Mouse (Mus musculus): ENCODE measurements around the gene Sh3rf1.

DNA sequence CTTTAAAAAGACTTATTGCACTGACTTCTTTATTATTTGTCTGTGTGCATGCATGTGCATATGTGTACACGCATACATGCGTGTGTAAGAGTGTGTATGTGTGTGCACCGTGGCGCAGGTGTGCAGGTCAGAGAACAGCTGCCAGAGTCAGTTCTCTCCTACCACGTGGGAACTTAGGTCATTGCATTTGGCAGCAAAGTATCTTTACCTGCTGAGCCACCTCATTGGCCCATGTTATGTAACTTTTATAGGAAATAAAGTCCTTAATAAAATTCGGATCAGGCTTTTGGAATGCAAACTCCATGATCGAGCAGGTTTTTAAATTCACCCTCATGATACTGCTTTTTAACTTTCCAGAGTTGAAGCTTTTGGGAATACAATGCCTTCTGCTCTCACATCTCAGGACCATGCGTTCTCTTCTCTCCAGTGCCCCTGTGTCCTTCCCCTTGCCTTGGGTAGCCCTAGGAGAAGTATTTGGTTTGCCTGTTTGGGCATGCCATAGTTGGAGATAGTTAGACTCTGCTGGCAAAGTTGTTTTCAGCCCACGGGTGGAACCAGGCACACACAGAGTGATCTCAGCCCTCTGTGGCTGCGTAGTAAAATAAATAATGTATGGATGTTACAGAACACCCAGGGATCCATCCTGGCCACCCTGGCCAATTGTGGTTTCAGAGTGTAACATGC lies 44.7 kb downstream of the Sh3rf1 start:
- TF ChIP-seq CTCF (IDR thresholded peaks at IDR 0.05; ENCODE audit: low read depth): no peak
- no peak for TF ChIP-seq EP300 (optimal IDR thresholded peaks at IDR 0.05)
